Mouse (Mus musculus) MEL (cell line): Measurements from ENCODE around the gene Gjc3. TPM values are rescaled to one million over a fixed set of nuclear protein-coding genes. Genes with fewer than 3 reads are reported as not detected.

ENCODE experiments used
- DNase-seq: peaks from one replicate; pipeline ENCODE4 v3.0.0; 2011; ENCODE audit warnings: low read depth, low spot score
- H3K27ac ChIP-seq: 2 replicates; pipeline ENCODE4 v1.5.1; 2012; ENCODE audit warnings: low read depth, mild to moderate bottlenecking, control low read depth, low read length, moderate library complexity; ENCODE audit not compliant: control insufficient read depth
- H3K27me3 ChIP-seq, 2 experiments: fragments of 150-350 bp in 1 of 2; sonication (generic) in 1 of 2; 2 replicates each; pipeline ENCODE4 v1.6.1; 2012; ENCODE audit warnings: low read length in 2 of 2, mild to moderate bottlenecking in 2 of 2, improper control_type of control experiment in 1 of 2, moderate library complexity in 1 of 2; ENCODE audit not compliant: insufficient read depth in 2 of 2, control insufficient read depth in 1 of 2
- H3K36me3 ChIP-seq, 2 experiments: 2 replicates each; pipeline ENCODE4 v1.6.1; 2012 to 2014; ENCODE audit warnings: low read length in 2 of 2, improper control_type of control experiment in 1 of 2, inconsistent platforms in 1 of 2, mild to moderate bottlenecking in 1 of 2; ENCODE audit not compliant: insufficient read depth in 2 of 2, control insufficient read depth in 1 of 2
- H3K4me1 ChIP-seq, 2 experiments: fragments of 150-350 bp in 1 of 2; sonication (generic) in 1 of 2; 2 replicates each; pipeline ENCODE4 v1.6.1; 2012; ENCODE audit warnings: low read length in 2 of 2, improper control_type of control experiment in 1 of 2, mild to moderate bottlenecking in 1 of 2; ENCODE audit not compliant: insufficient read depth in 2 of 2, control insufficient read depth in 1 of 2
- H3K4me3 ChIP-seq, 2 experiments: fragments of 150-350 bp in 1 of 2; sonication (generic) in 1 of 2; 2 replicates each; pipeline ENCODE4 v1.5.1; 2012; ENCODE audit warnings: low read depth in 2 of 2, low read length in 2 of 2, mild to moderate bottlenecking in 2 of 2, moderate library complexity in 2 of 2, control low read depth in 1 of 2, improper control_type of control experiment in 1 of 2; ENCODE audit not compliant: control insufficient read depth in 1 of 2, insufficient read depth in 1 of 2
- H3K79me2 ChIP-seq: 2 replicates; pipeline ENCODE4 v1.6.1; 2012; ENCODE audit warnings: mild to moderate bottlenecking, low read length, moderate library complexity; ENCODE audit not compliant: control insufficient read depth, poor library complexity, insufficient read depth
- H3K9ac ChIP-seq: 2 replicates; pipeline ENCODE4 v1.6.1; 2012; ENCODE audit warnings: low read depth, mild to moderate bottlenecking, control low read depth, low read length, moderate library complexity; ENCODE audit not compliant: control insufficient read depth, poor library complexity, severe bottlenecking
- H3K9me3 ChIP-seq: fragments of 150-350 bp; sonication (generic); replicated peaks from 2 replicates; pipeline ENCODE4 v1.6.1; 2012; ENCODE audit warnings: mild to moderate bottlenecking, low read length, improper control_type of control experiment, moderate library complexity; ENCODE audit not compliant: insufficient read depth
- BHLHE40 ChIP-seq: IDR thresholded peaks from 2 replicates; pipeline ENCODE4 v1.6.1; 2012; ENCODE audit warnings: low read depth, mild to moderate bottlenecking, inconsistent platforms, low read length, improper control_type of control experiment, borderline replicate concordance
- CTCF ChIP-seq, 3 experiments: IDR thresholded peaks in 2 of 3; conservative IDR thresholded peaks in 1 of 3; 2 replicates each; pipeline ENCODE4 v1.5.1; 2011 to 2012; ENCODE audit warnings: low read length in 3 of 3, low read depth in 2 of 3, mild to moderate bottlenecking in 2 of 3, improper control_type of control experiment in 1 of 3, inconsistent platforms in 1 of 3, mixed read lengths in 1 of 3, moderate library complexity in 1 of 3; ENCODE audit not compliant: control insufficient read depth in 1 of 3, insufficient read depth in 1 of 3, poor library complexity in 1 of 3, severe bottlenecking in 1 of 3
- E2F4 ChIP-seq: IDR thresholded peaks from 2 replicates; pipeline ENCODE4 v1.6.1; 2011; ENCODE audit warnings: low read depth, low read length, improper control_type of control experiment, borderline replicate concordance
- EP300 ChIP-seq, 2 experiments: IDR thresholded peaks; 2 replicates each; pipeline ENCODE4 v1.6.1; 2011; ENCODE audit warnings: improper control_type of control experiment in 2 of 2, low read length in 2 of 2, low read depth in 1 of 2, mild to moderate bottlenecking in 1 of 2
- JUND ChIP-seq: IDR thresholded peaks from 2 replicates; pipeline ENCODE4 v1.6.1; 2011; ENCODE audit warnings: low read depth, mild to moderate bottlenecking, improper control_type of control experiment, low read length
- KAT2A ChIP-seq: conservative IDR thresholded peaks from 2 replicates; pipeline ENCODE4 v1.6.1; 2012; ENCODE audit warnings: low read depth, low read length, improper control_type of control experiment, inconsistent platforms
- MAX ChIP-seq: IDR thresholded peaks from 2 replicates; pipeline ENCODE4 v1.6.1; 2011; ENCODE audit warnings: low read length, improper control_type of control experiment
- MYB ChIP-seq: IDR thresholded peaks from 2 replicates; pipeline ENCODE4 v1.6.1; 2011; ENCODE audit warnings: mild to moderate bottlenecking, low read depth, low read length, improper control_type of control experiment
- MYC ChIP-seq: IDR thresholded peaks from 2 replicates; pipeline ENCODE4 v1.6.1; 2011; ENCODE audit warnings: low read depth, mild to moderate bottlenecking, low read length, improper control_type of control experiment, moderate library complexity
- NELFE ChIP-seq: IDR thresholded peaks from 2 replicates; pipeline ENCODE4 v1.6.1; 2011; ENCODE audit warnings: low read depth, low read length, improper control_type of control experiment
- NRF1 ChIP-seq: IDR thresholded peaks from 2 replicates; pipeline ENCODE4 v1.6.1; 2014; ENCODE audit warnings: low read depth, mild to moderate bottlenecking, inconsistent platforms, low read length, improper control_type of control experiment, moderate library complexity; ENCODE audit not compliant: poor library complexity, insufficient read depth, severe bottlenecking
- POLR2AphosphoS2 ChIP-seq: IDR thresholded peaks from 2 replicates; pipeline ENCODE4 v1.6.1; 2011; ENCODE audit warnings: low read length, improper control_type of control experiment
- POLR2AphosphoS5 ChIP-seq: IDR thresholded peaks from 2 replicates; pipeline ENCODE4 v1.6.1; 2012; ENCODE audit warnings: low read depth, borderline replicate concordance, mild to moderate bottlenecking, inconsistent platforms, low read length, moderate library complexity, mixed read lengths
- RAD21 ChIP-seq: IDR thresholded peaks from 2 replicates; pipeline ENCODE4 v1.6.1; 2011; ENCODE audit warnings: mild to moderate bottlenecking, low read depth, low read length, improper control_type of control experiment
- SIN3A ChIP-seq: IDR thresholded peaks from 2 replicates; pipeline ENCODE4 v1.6.1; 2012; ENCODE audit warnings: low read length, improper control_type of control experiment, inconsistent platforms
- TAL1 ChIP-seq: IDR thresholded peaks from 2 replicates; pipeline ENCODE4 v1.6.1; 2012; ENCODE audit warnings: mild to moderate bottlenecking, inconsistent platforms, low read length, moderate library complexity, mixed read lengths
- TBP ChIP-seq: IDR thresholded peaks from 2 replicates; pipeline ENCODE4 v1.8.0; 2011; ENCODE audit warnings: low read depth, low read length, improper control_type of control experiment
- UBTF ChIP-seq: IDR thresholded peaks from 2 replicates; pipeline ENCODE4 v1.6.1; 2012; ENCODE audit warnings: low read depth, mild to moderate bottlenecking, inconsistent platforms, low read length, improper control_type of control experiment, moderate library complexity, borderline replicate concordance; ENCODE audit not compliant: insufficient read depth
- ZKSCAN1 ChIP-seq: IDR thresholded peaks from 2 replicates; pipeline ENCODE4 v1.6.1; 2012; ENCODE audit warnings: low read depth, mild to moderate bottlenecking, inconsistent platforms, low read length, improper control_type of control experiment, moderate library complexity
- ZMIZ1 ChIP-seq: IDR thresholded peaks from 2 replicates; pipeline ENCODE4 v1.6.1; 2012; ENCODE audit warnings: low read depth, mild to moderate bottlenecking, inconsistent platforms, low read length, improper control_type of control experiment, moderate library complexity
- polyA plus RNA-seq, 2 experiments: library from polyadenylated mRNA; stranded (reverse) in 1 of 2; unstranded in 1 of 2; fragments of >175 nt in 1 of 2; fragments of >200 nt in 1 of 2; gene quantifications; 2 replicates each; pipeline versions ENCODE4 v1.2.1 to v1.2.4; 2012; ENCODE audit warnings: low replicate concordance in 2 of 2, low read depth in 1 of 2; ENCODE audit not compliant: insufficient read length in 2 of 2, insufficient read depth in 1 of 2, missing spikeins in 1 of 2
- total RNA-seq: library from RNA; depleted of rRNA; stranded (reverse); fragments of 300-350 nt; gene quantifications from 2 replicates; pipeline ENCODE4 v1.2.3, GENCODE M21; 2012; rRNA removed

Gene Gjc3
- total RNA-seq (not detected in 2 replicates), polyA plus RNA-seq (not detected)

DNA sequence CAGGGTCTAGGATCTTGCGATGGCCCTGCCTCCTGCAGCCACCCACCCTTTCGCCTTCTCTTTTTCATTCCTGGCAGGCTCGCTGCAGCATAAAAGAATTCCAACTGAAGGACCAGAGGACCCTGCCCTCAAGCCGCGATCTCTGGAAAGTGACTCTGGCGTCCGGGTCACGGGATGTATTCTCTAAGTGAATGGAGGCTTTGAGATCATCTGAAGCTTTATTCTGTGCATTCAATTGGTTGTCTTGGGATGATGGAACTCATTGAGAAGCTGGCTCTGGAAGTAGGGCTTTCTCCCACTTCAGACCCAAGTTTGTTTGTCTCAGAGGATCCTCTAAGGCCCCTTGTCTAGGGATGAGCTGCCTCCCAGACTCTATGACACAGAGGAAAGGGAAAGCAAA is at the start of gene Gjc3:
Gene Gjc3, minus strand, starts transcription at position 154 of the 400 bp plus-strand sequence.
- H3K9ac ChIP-seq, result no peak within 1 kb of the TSS
- H3K4me1 ChIP-seq, result no peaks in the 10 kb centered on the region
- no peaks in the 10 kb centered on the region; a peak in 1 of 4 replicates for H3K27me3 ChIP-seq
- no peaks in the 10 kb centered on the region for H3K9me3 ChIP-seq
- DNase-seq, result no peak
- no peak within 1 kb of the TSS for H3K27ac ChIP-seq
- no peaks in the 10 kb centered on the region for H3K79me2 ChIP-seq
- no peaks in the 10 kb centered on the region for H3K36me3 ChIP-seq
- H3K4me3 ChIP-seq, result no peak within 1 kb of the TSS
- no peak for TF ChIP-seq JUND
- TF ChIP-seq ZKSCAN1, result no peak
- no peak for TF ChIP-seq TAL1
- TF ChIP-seq SIN3A, result no peak
- TF ChIP-seq MAX, result no peak
- no peak for TF ChIP-seq NRF1

DNA sequence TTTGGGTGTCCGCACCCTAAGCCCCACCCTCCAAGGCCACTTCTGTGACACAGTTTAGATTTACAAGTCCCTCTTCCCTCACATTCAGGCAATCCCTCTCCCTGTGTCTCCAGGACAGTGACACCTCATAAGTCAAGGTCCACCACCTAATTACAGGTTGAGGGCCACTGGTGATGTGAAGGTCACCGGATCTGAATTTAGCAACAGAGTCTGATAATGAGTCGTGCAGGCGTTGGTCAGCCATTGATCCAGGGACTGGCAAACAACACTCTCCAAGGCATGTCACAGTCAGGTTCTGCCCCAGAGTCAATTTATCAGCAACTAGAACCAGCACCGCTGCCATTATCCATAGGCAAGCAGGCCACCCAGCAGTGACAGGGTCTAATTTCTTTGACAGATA is 49.5 kb upstream of the Gjc3 start:
- Histone ChIP-seq H3K79me2 (no peaks in the 10 kb centered on the region), H3K4me3 (no peak overlapping the region), H3K9ac (no peak overlapping the region), H3K36me3 (no peaks in the 10 kb centered on the region), H3K27ac (no peak overlapping the region), H3K27me3 (no peaks in the 10 kb centered on the region; a peak in 2 of 4 replicates), H3K9me3 (no peaks in the 10 kb centered on the region), H3K4me1 (no peaks in the 10 kb centered on the region)
- TF ChIP-seq ZMIZ1 (no peak), E2F4 (no peak), RAD21 (no peak), NELFE (no peak), BHLHE40 (no peak), NRF1 (no peak), KAT2A (no peak), EP300 (IDR thresholded peaks at IDR 0.05; ENCODE audit: low read depth in 1 of 2, low read length in 2 of 2) (no peak), UBTF (no peak), MYB (no peak), TBP (no peak), CTCF (IDR thresholded peaks at IDR 0.05 in 2 of 3, conservative IDR thresholded peaks at IDR 0.05 in 1 of 3; ENCODE audit: control insufficient read depth in 1 of 3, insufficient read depth in 1 of 3, low read depth in 2 of 3, low read length in 3 of 3, poor library complexity in 1 of 3, severe bottlenecking in 1 of 3) (no peak), MYC (no peak), TAL1 (no peak), POLR2AphosphoS5 (no peak), POLR2AphosphoS2 (no peak)
- DNase-seq, result no peak
